Mouse (Mus musculus) gastrocnemius, postnatal 10 days (tissue): Measurements from ENCODE around the gene Muc20. TPM values are rescaled to one million over a fixed set of nuclear protein-coding genes. Genes with fewer than 3 reads are reported as not detected.

Source experiments
- total RNA-seq, 2 experiments: library from RNA; stranded (reverse); gene quantifications; 2 replicates each; pipeline ENCODE4 v1.2.3; 2021

The Muc20 gene
- total RNA-seq, 2 experiments from 2014 or later: 0.21 to 0.41 TPM

Other genes with a start within 250 kb of the Muc20 start
- 100 to 1,000 TPM; 160 to 197 TPM for gene Tfrc, start 188.5 kb downstream of the Muc20 start, total RNA-seq
- 10 to 100 TPM; 51.6 to 82.2 TPM for gene Tnk2, start 153.6 kb downstream of the Muc20 start, total RNA-seq
- gene Muc4, start 61.5 kb downstream of the Muc20 start, total RNA-seq: under 1 TPM; 0.07 to 0.47 TPM
- not detected for gene Smbd1, start 13.0 kb upstream of the Muc20 start, total RNA-seq
- gene Fyttd1, start 80.1 kb upstream of the Muc20 start, total RNA-seq: 100 to 1,000 TPM; 134 to 138 TPM
- 10 to 100 TPM; 33.5 to 38.6 TPM for gene Rubcn, start 80.3 kb upstream of the Muc20 start, total RNA-seq
- 10 to 100 TPM; 21.3 to 26.4 TPM for gene Lrch3, start 116.7 kb upstream of the Muc20 start, total RNA-seq